Mouse (Mus musculus) intestine, postnatal 0 days (tissue): ENCODE measurements around the gene Heg1. TPM values are rescaled to one million over a fixed set of nuclear protein-coding genes. Genes with fewer than 3 reads are reported as not detected.
A peak's percentile ranks its signal among the peaks of the same experiment; 100 is the strongest.

ENCODE experiments used
- ATAC-seq: fragments of 200-750 bp; cut with Nextera tagmentation; 2 replicates; pipeline ENCODE4 v1.8.0; 2017; ENCODE audit warnings: mild to moderate bottlenecking, moderate TSS enrichment, moderate library complexity
- H3K27ac ChIP-seq: fragments of 300-500 bp; sonication (generic); 2 replicates; pipeline ENCODE4 v1.5.1; 2014; ENCODE audit warnings: mild to moderate bottlenecking, low read depth, low read length, moderate library complexity
- H3K27me3 ChIP-seq: fragments of 300-500 bp; sonication (generic); replicated peaks from 2 replicates; pipeline ENCODE4 v1.6.1; 2014; ENCODE audit warnings: low read length, mixed read lengths; ENCODE audit not compliant: control insufficient read depth, insufficient read depth
- H3K36me3 ChIP-seq: fragments of 300-500 bp; sonication (generic); 2 replicates; pipeline ENCODE4 v1.6.1; 2014; ENCODE audit warnings: mild to moderate bottlenecking, moderate library complexity; ENCODE audit not compliant: control insufficient read depth, insufficient read depth
- H3K4me1 ChIP-seq: fragments of 300-500 bp; sonication (generic); replicated peaks from 2 replicates; pipeline ENCODE4 v1.6.1; 2014; ENCODE audit warnings: antibody characterized with exemption, low read length, mixed read lengths; ENCODE audit not compliant: control insufficient read depth, insufficient read depth
- H3K4me2 ChIP-seq: fragments of 300-500 bp; sonication (generic); replicated peaks from 2 replicates; pipeline ENCODE4 v1.6.1; 2014; ENCODE audit warnings: low read depth, mild to moderate bottlenecking, moderate library complexity
- H3K4me3 ChIP-seq: fragments of 300-500 bp; sonication (generic); 2 replicates; pipeline ENCODE4 v1.5.1; 2014; ENCODE audit warnings: low read depth, low read length
- H3K9ac ChIP-seq: fragments of 300-500 bp; sonication (generic); 2 replicates; pipeline ENCODE4 v1.6.1; 2014; ENCODE audit warnings: mild to moderate bottlenecking, low read depth, low read length
- H3K9me3 ChIP-seq: fragments of 300-500 bp; sonication (generic); 2 replicates; pipeline ENCODE4 v1.6.1; 2016; ENCODE audit warnings: mixed run types; ENCODE audit not compliant: control insufficient read depth
- CTCF ChIP-seq: sonication (generic); IDR thresholded peaks from 2 replicates; pipeline ENCODE4 v1.5.1; 2016; ENCODE audit warnings: low read depth, mild to moderate bottlenecking, control low read depth, antibody characterized with exemption, moderate library complexity
- WGBS: fragments of 180-500 bp; shearing (Covaris S2); extraction: QIAGEN DNeasy Blood & Tissue Kit; methylation state at CpG from one replicate; pipeline ENCODE4 v1.1.7; 2014; 5-methylcytosine and 5-hydroxymethylcytosine counted together
- polyA plus RNA-seq: library from polyadenylated mRNA; unstranded; fragments of >200 nt; fragmentation: Nextera tagmentation; extraction: Ambion mirVana; gene quantifications from 2 replicates; pipeline ENCODE4 v1.2.1, GENCODE M21; 2015

The Heg1 gene
- polyA plus RNA-seq, 1 experiment from 2014 or later: 11.6 TPM

- WGBS: 88% methylated on average over 1 of the region's 1 CpGs
- Histone ChIP-seq H3K4me1 (no peaks in the 10 kb centered on the region), H3K4me3 (no peak overlapping the region), H3K9ac (no peak overlapping the region), H3K27me3 (no peaks in the 10 kb centered on the region), H3K27ac (no peak overlapping the region), H3K9me3 (no peaks in the 10 kb centered on the region), H3K36me3 (no peaks in the 10 kb centered on the region), H3K4me2 (no peak overlapping the region)
- TF ChIP-seq CTCF: no peak
- ATAC-seq: no peak
Measured at GRCm38 (mm10) chr16:33669072-33669471, 15.1 kb upstream of the Heg1 start.

GRCm38 (mm10) chr16:33670340-33670739 is 13.8 kb upstream of the Heg1 start:
- Histone ChIP-seq H3K9ac (no peak overlapping the region), H3K9me3 (no peaks in the 10 kb centered on the region), H3K4me2 (no peak overlapping the region), H3K4me1 (no peaks in the 10 kb centered on the region), H3K27me3 (no peaks in the 10 kb centered on the region), H3K4me3 (no peak overlapping the region), H3K36me3 (no peaks in the 10 kb centered on the region), H3K27ac (no peak overlapping the region)
- ATAC-seq: no peak
- TF ChIP-seq CTCF: no peak
- 58% methylated on average over 3 of the region's 3 CpGs for WGBS

GRCm38 (mm10) chr16:33670933-33671332 is 13.2 kb upstream of the Heg1 start:
- no peak overlapping the region for H3K4me2 ChIP-seq
- no peaks in the 10 kb centered on the region for H3K4me1 ChIP-seq
- H3K36me3 ChIP-seq: no peaks in the 10 kb centered on the region
- WGBS: 94% methylated on average over 2 of the region's 2 CpGs
- no peaks in the 10 kb centered on the region for H3K27me3 ChIP-seq
- no peak for ATAC-seq
- H3K4me3 ChIP-seq: no peak overlapping the region
- H3K27ac ChIP-seq: no peak overlapping the region
- H3K9ac ChIP-seq: no peak overlapping the region
- no peak for TF ChIP-seq CTCF
- no peaks in the 10 kb centered on the region for H3K9me3 ChIP-seq

GRCm38 (mm10) chr16:33672188-33672587 is 12.0 kb upstream of the Heg1 start:
- Histone ChIP-seq H3K4me3 (no peak overlapping the region), H3K9me3 (no peaks in the 10 kb centered on the region), H3K27ac (no peak overlapping the region), H3K9ac (no peak overlapping the region), H3K4me2 (no peak overlapping the region), H3K36me3 (no peaks in the 10 kb centered on the region), H3K4me1 (peaks cover 6% of the 10 kb centered on the region; the same call in 1 of the 2 replicates), H3K27me3 (no peaks in the 10 kb centered on the region)
- no peak for ATAC-seq
- 0 out of 2 replicates have a peak, but pooled peaks have one; percentile 24 for TF ChIP-seq CTCF
- WGBS: 93% methylated on average over 4 of the region's 4 CpGs

- Histone ChIP-seq H3K4me3 (no peak overlapping the region), H3K4me1 (peaks cover 6% of the 10 kb centered on the region; the same call in 1 of the 2 replicates), H3K9me3 (no peaks in the 10 kb centered on the region), H3K27ac (no peak overlapping the region), H3K4me2 (no peak overlapping the region), H3K36me3 (no peaks in the 10 kb centered on the region), H3K27me3 (no peaks in the 10 kb centered on the region), H3K9ac (no peak overlapping the region)
- WGBS: 88% methylated on average over 4 of the region's 4 CpGs
- ATAC-seq: no peak
- TF ChIP-seq CTCF: no peak
Measured at GRCm38 (mm10) chr16:33672643-33673042, 11.5 kb upstream of the Heg1 start.

GRCm38 (mm10) chr16:33673530-33674109 is 10.6 kb upstream of the Heg1 start:
- Histone ChIP-seq H3K27me3 (no peaks in the 10 kb centered on the region), H3K4me3 (no peak overlapping the region), H3K4me2 (no peak overlapping the region), H3K36me3 (no peaks in the 10 kb centered on the region), H3K9ac (no peak overlapping the region), H3K4me1 (peaks cover 6% of the 10 kb centered on the region; the same call in 1 of the 2 replicates), H3K27ac (no peak overlapping the region), H3K9me3 (no peaks in the 10 kb centered on the region)
- 71% methylated on average over 14 of the region's 14 CpGs for WGBS
- no peak for ATAC-seq
- no peak for TF ChIP-seq CTCF
